Mouse (Mus musculus) forebrain, embryonic 11.5 days (tissue): ENCODE data around the gene Pla2g2d. TPM values are rescaled to one million over a fixed set of nuclear protein-coding genes. Genes with fewer than 3 reads are reported as not detected.
A peak's percentile ranks its signal among the peaks of the same experiment; 100 is the strongest.

Source experiments
- ATAC-seq: fragments of 200-750 bp; cut with Nextera tagmentation; replicated peaks from 2 replicates; pipeline ENCODE4 v1.8.0; 2017; ENCODE audit warnings: moderate TSS enrichment; ENCODE audit not compliant: low FRiP score
- DNase-seq: peaks from one replicate; pipeline ENCODE4 v3.0.0-alpha.2; 2017; ENCODE audit warnings: low spot score
- H3K27ac ChIP-seq: fragments of 300-500 bp; sonication (generic); 2 replicates; pipeline ENCODE4 v1.5.1; 2014; ENCODE audit warnings: low read depth, low read length
- H3K27me3 ChIP-seq: fragments of 300-500 bp; sonication (generic); 2 replicates; pipeline ENCODE4 v1.6.1; 2014; ENCODE audit warnings: mild to moderate bottlenecking, low read length, mixed read lengths; ENCODE audit not compliant: control insufficient read depth, insufficient read depth
- H3K36me3 ChIP-seq: fragments of 300-500 bp; sonication (generic); 2 replicates; pipeline ENCODE4 v1.6.1; 2014; ENCODE audit warnings: mild to moderate bottlenecking, low read length, moderate library complexity, mixed read lengths; ENCODE audit not compliant: control insufficient read depth, insufficient read depth
- H3K4me1 ChIP-seq: fragments of 300-500 bp; sonication (generic); replicated peaks from 2 replicates; pipeline ENCODE4 v1.6.1; 2014; ENCODE audit warnings: low read length, mixed read lengths; ENCODE audit not compliant: control insufficient read depth, insufficient read depth
- H3K4me2 ChIP-seq: fragments of 300-500 bp; sonication (generic); 2 replicates; pipeline ENCODE4 v1.6.1; 2014; ENCODE audit warnings: low read depth, mild to moderate bottlenecking, low read length, moderate library complexity, mixed read lengths; ENCODE audit not compliant: severe bottlenecking
- H3K4me3 ChIP-seq: fragments of 300-500 bp; sonication (generic); 2 replicates; pipeline ENCODE4 v1.5.1; 2014; ENCODE audit warnings: low read depth, low read length
- H3K9ac ChIP-seq: fragments of 300-500 bp; sonication (generic); 2 replicates; pipeline ENCODE4 v1.6.1; 2014; ENCODE audit warnings: low read length
- H3K9me3 ChIP-seq: fragments of 300-500 bp; sonication (generic); 2 replicates; pipeline ENCODE4 v1.6.1; 2016; ENCODE audit warnings: low read length, mixed read lengths; ENCODE audit not compliant: control insufficient read depth
- WGBS: fragments of 180-500 bp; shearing (Covaris S2); extraction: QIAGEN DNeasy Blood & Tissue Kit; methylation state at CpG from one replicate; pipeline ENCODE4 v1.1.7; 2014; 5-methylcytosine and 5-hydroxymethylcytosine counted together
- polyA plus RNA-seq: library from polyadenylated mRNA; unstranded; fragments of >200 nt; fragmentation: Nextera tagmentation; extraction: Ambion mirVana; gene quantifications from 2 replicates; pipeline ENCODE4 v1.2.1, GENCODE M21; 2014

Pla2g2d gene
- polyA plus RNA-seq, 1 experiment from 2014 or later, result not detected

DNA sequence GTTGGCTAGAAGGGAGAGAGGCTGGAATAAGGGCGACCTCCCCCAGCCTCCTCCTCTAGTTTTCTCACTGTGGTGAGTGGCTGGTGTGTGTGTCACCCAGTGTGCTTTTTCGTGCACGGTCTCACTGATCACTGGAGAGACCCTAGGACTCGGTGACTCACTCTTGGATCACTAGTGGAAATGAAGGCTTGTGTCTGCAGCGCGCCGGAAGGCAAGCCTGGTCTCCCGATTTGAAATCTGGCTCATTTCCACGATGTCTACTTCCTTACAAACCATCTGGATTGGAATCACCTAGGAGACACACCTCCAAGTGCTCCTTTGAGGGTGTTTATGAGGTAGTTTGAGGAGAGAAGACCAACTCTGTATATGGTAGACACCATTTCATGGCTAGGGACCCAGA lies 28.7 kb upstream of the Pla2g2d start:
- 91% methylated on average over 9 of the region's 9 CpGs for WGBS
- Histone ChIP-seq H3K36me3 (no peaks in the 10 kb centered on the region), H3K9me3 (no peaks in the 10 kb centered on the region), H3K27ac (no peak overlapping the region), H3K27me3 (no peaks in the 10 kb centered on the region), H3K4me1 (no peaks in the 10 kb centered on the region), H3K9ac (no peak overlapping the region), H3K4me3 (no peak overlapping the region), H3K4me2 (no peak overlapping the region)
- ATAC-seq, result no peak
- no peak for DNase-seq

GRCm38 (mm10) chr4:138747851-138748250 lies 27.7 kb upstream of the Pla2g2d start:
- H3K9me3 ChIP-seq, result no peaks in the 10 kb centered on the region
- no peak; the same call in 1 of the 2 replicates for ATAC-seq
- H3K27ac ChIP-seq, result no peak overlapping the region
- no peaks in the 10 kb centered on the region for H3K4me1 ChIP-seq
- no peak overlapping the region for H3K4me2 ChIP-seq
- WGBS, result 77% methylated on average over 10 of the region's 10 CpGs
- no peak overlapping the region for H3K4me3 ChIP-seq
- no peak overlapping the region for H3K9ac ChIP-seq
- DNase-seq, result peak; percentile 56
- H3K36me3 ChIP-seq, result no peaks in the 10 kb centered on the region
- H3K27me3 ChIP-seq, result no peaks in the 10 kb centered on the region

- DNase-seq (no peak), ATAC-seq (0 out of 2 replicates have a peak, but pooled peaks have one; percentile 36)
- no peak overlapping the region for H3K27ac ChIP-seq
- H3K9ac ChIP-seq, result no peak overlapping the region
- no peaks in the 10 kb centered on the region for H3K27me3 ChIP-seq
- no peak overlapping the region for H3K4me2 ChIP-seq
- H3K36me3 ChIP-seq, result no peaks in the 10 kb centered on the region
- H3K9me3 ChIP-seq, result no peaks in the 10 kb centered on the region
- H3K4me3 ChIP-seq, result no peak overlapping the region
- WGBS, result 51% methylated on average over 8 of the region's 8 CpGs
- H3K4me1 ChIP-seq, result no peaks in the 10 kb centered on the region
These were observed 27.0 kb upstream of the Pla2g2d start for GRCm38 (mm10) chr4:138748369-138749072.

DNA sequence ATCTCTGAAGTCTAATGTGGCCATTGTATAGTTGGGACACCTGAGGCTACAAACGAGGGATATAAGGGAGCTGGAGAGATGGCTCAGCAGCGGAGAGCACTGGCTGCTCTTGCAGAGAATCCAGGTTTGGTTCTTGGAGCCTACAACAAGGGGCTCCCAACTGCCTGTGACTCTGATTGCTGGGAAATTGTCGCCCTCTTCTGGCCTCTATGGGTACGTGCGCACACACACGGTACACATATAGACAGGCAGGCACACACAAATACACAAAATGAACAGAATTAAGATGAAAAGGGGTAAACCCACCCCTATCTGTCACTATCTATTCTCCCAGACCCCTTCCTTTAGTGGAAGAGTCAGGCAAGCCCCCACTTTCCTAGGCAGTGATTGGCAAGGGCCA lies 22.9 kb upstream of the Pla2g2d start:
- Histone ChIP-seq H3K4me3 (no peak overlapping the region), H3K36me3 (no peaks in the 10 kb centered on the region), H3K9me3 (no peaks in the 10 kb centered on the region), H3K27ac (no peak overlapping the region), H3K27me3 (no peaks in the 10 kb centered on the region), H3K4me1 (no peaks in the 10 kb centered on the region), H3K4me2 (no peak overlapping the region), H3K9ac (no peak overlapping the region)
- DNase-seq (no peak), ATAC-seq (no peak)
- WGBS, result 86% methylated on average over 6 of the region's 6 CpGs

GRCm38 (mm10) chr4:138753608-138754007 lies 21.9 kb upstream of the Pla2g2d start:
- Histone ChIP-seq H3K4me3 (no peak overlapping the region), H3K36me3 (no peaks in the 10 kb centered on the region), H3K9me3 (no peaks in the 10 kb centered on the region), H3K27ac (no peak overlapping the region), H3K4me1 (no peaks in the 10 kb centered on the region), H3K9ac (no peak overlapping the region), H3K27me3 (no peaks in the 10 kb centered on the region), H3K4me2 (no peak overlapping the region)
- WGBS, result 80% methylated on average over 3 of the region's 3 CpGs
- DNase-seq (no peak), ATAC-seq (no peak)

DNA sequence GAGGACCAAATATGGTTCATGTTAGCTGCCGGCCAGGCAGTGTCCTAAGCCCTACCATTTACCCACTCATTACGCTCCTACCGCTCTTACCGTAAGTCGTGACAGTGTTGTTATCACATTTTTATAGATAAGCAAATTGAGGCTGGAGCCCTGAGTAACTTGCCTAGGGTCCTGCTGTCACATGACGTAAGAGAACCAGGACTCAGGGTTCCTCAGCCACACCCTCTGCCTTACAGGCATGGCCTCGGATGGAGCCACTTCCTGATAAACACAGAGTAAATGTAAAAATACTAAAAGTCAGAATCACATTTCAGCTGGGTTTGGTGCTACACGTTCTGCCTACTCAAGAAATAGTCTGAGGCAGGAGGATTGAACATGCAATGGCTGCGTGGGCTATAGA lies 21.1 kb upstream of the Pla2g2d start:
- Histone ChIP-seq H3K4me2 (no peak overlapping the region), H3K9ac (no peak overlapping the region), H3K4me1 (no peaks in the 10 kb centered on the region), H3K9me3 (no peaks in the 10 kb centered on the region), H3K36me3 (no peaks in the 10 kb centered on the region), H3K27ac (no peak overlapping the region), H3K4me3 (no peak overlapping the region), H3K27me3 (no peaks in the 10 kb centered on the region)
- DNase-seq (no peak), ATAC-seq (no peak)
- 88% methylated on average over 9 of the region's 9 CpGs for WGBS

- no peaks in the 10 kb centered on the region for H3K27me3 ChIP-seq
- DNase-seq (no peak), ATAC-seq (no peak)
- H3K9ac ChIP-seq, result no peak overlapping the region
- no peak overlapping the region for H3K4me3 ChIP-seq
- no peaks in the 10 kb centered on the region for H3K36me3 ChIP-seq
- 70% methylated on average over 4 of the region's 4 CpGs for WGBS
- no peaks in the 10 kb centered on the region for H3K4me1 ChIP-seq
- no peak overlapping the region for H3K4me2 ChIP-seq
- no peak overlapping the region for H3K27ac ChIP-seq
- no peaks in the 10 kb centered on the region for H3K9me3 ChIP-seq
These were observed 20.1 kb upstream of the Pla2g2d start for GRCm38 (mm10) chr4:138755439-138755838.

DNA sequence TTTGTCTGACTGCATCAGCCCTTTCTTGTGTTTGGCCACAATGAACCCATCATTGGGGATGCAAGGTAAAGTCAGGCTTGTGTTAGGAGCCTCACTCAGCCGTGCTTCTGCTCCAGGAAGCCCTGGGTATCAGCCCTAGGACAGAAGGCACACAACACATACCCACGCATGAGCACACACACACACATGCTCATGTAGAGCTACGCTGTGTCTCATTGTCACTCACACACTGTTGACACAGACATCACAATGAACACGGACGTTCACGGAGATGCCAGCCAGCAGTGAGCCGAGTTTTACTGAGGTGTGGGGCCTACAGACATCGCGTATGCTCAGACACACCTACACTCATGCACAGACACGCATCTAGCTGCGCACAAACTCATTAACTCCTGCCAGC lies 19.6 kb upstream of the Pla2g2d start:
- H3K9ac ChIP-seq, result no peak overlapping the region
- no peaks in the 10 kb centered on the region for H3K4me1 ChIP-seq
- no peaks in the 10 kb centered on the region for H3K36me3 ChIP-seq
- no peaks in the 10 kb centered on the region for H3K9me3 ChIP-seq
- no peak overlapping the region for H3K4me2 ChIP-seq
- no peaks in the 10 kb centered on the region for H3K27me3 ChIP-seq
- no peak for ATAC-seq
- H3K4me3 ChIP-seq, result no peak overlapping the region
- WGBS, result 85% methylated on average over 11 of the region's 11 CpGs
- H3K27ac ChIP-seq, result no peak overlapping the region
- DNase-seq, result no peak

- Histone ChIP-seq H3K9ac (no peak within 1 kb of the TSS), H3K4me1 (no peaks in the 10 kb centered on the region), H3K27ac (no peak within 1 kb of the TSS), H3K27me3 (no peaks in the 10 kb centered on the region), H3K4me2 (no peak within 1 kb of the TSS), H3K36me3 (no peaks in the 10 kb centered on the region), H3K9me3 (no peaks in the 10 kb centered on the region), H3K4me3 (no peak within 1 kb of the TSS)
- 75% methylated on average over 8 of the region's 8 CpGs for WGBS
- DNase-seq (no peak), ATAC-seq (no peak)
These were observed 18.1 kb upstream of the Pla2g2d start, which contains the start of gene Pla2g2f for GRCm38 (mm10) chr4:138757416-138757815. Gene Pla2g2f, minus strand, starts transcription at chr4:138757626.
